Mouse (Mus musculus) spleen, postnatal 4 days (tissue): ENCODE measurements around the gene Tbc1d10a.

Source experiments
- DNase-seq, 2 experiments: peaks; one replicate each; pipeline ENCODE4 v3.0.0; 2022; ENCODE audit warnings: low spot score in 2 of 2

Gene Tbc1d10a

GRCm38 (mm10) chr11:4186486-4187317, at the start of gene Tbc1d10a:
Gene Tbc1d10a (plus strand): TSS chr11:4186789.
- DNase-seq: peak; percentile 98 to 99

- DNase-seq: no peak
Measured at GRCm38 (mm10) chr11:4138964-4139363, 47.6 kb upstream of the Tbc1d10a start.

DNA sequence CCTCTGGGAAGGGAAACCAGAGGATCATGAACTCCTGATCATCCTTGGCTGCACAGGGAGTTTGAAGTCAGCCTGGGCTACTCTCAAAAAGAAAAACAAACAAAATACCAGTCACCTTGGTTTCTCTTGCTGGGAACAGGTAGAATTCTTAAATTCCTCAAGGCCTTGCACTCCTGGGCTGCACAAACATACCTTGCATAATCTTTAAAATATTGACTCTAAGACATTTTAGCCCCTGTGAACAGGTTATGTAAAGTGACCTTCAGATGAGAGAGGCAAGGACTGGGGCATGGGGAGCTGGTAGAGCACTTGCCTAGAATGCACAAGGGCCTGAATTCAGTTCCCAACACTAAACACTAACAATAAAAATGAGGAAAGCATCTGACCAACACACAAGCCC, 45.1 kb upstream of the Tbc1d10a start:
- DNase-seq: no peak

DNA sequence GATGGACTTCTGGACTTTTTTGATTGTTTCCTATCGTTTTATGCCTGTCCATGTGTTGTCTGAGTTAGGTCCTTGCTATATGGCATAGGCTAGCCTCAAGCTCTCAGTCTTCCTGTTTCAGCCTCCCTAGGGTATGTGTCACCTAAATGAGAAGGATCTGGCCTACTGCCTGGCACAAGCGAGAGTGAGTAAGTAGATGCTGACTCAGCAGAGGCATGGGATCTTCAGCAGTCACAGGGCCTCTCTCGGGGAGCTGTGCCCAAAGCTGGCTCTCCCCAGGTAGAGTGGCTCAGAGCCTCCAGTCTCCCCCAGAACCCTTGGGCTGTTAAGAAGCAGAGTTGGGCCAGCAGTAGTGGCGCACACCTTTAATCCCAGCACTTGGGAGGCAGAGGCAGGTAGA, 44.2 kb upstream of the Tbc1d10a start:
- DNase-seq: no peak

DNA sequence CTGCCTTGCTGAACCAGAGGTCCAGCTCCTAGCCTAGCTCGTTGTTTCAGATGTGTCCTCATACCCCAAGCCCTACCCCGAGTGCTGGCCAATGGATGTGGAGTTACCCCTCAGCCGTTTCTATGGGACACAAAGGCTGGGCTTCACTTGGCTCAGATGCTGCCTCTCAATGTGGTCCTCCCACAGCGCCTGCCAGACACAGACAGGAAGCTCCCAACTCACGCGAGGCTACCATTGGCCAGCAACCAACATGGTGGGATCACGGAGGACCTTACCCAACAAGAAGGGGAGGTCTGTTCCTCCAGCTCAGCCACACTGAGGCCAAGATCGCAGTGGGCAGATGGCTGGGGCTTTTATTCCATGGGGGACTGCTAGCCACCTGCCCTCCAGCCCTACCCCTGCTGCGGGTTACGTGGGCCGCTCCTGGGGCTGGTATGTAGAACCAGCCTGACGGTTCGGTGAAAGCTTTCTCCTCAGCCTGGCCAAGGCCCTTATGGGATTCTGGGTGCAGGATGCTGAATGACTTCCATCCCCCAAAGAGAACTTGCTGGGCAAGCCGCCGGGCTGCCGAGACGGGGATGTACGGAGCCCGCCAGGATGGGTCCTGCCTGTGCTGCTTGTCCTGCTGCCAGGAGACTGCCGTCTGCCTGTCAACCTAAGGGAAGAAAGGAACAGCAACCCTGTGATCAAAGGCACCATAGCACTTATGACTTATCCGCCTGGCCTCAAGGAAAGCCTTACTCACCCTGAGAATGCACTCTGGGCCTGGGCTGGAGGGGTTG, 43.1 kb upstream of the Tbc1d10a start:
- DNase-seq: no peak

DNA sequence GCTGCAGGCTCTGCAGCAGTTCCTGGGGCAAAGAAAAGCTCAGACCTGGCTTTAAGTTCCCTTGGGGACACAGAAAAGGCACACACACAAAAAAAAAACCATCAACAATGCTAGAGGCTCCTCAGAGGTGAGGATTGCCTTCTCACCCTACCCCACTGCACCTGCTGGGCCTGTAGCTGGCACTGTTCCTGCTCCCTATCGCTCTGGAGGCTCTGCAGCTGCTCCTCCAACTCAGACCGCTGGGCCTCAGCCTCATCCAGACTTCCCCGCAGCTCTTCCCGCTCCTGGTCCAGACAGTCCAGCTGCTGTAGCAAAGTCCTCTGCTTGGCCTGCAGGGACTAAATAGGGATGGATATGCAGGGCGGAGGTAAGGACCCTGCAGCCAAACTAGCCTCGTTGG, 40.2 kb upstream of the Tbc1d10a start:
- no peak for DNase-seq

- DNase-seq: no peak
Measured at GRCm38 (mm10) chr11:4147098-4147497, 39.5 kb upstream of the Tbc1d10a start.

DNA sequence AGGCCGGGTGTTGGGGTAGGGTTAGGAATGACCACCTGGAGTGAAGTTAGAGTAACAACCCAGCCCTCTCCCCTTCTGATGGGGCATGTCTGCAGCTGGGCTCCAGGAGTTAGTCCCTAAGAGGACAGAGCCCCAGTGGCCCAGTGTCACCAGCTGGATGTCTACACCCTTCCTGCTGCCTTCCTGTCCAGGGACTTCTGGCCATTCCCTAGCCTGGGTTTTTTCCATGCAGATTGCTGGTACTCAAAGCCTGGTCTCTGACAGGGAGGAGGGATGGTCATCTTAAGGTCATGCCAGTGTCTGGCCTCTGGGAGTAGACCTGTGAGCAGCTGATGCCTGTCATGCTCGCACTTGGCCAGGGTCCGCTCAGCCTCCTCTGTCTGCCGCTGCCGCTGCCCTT, 38.5 kb upstream of the Tbc1d10a start:
- no peak for DNase-seq

DNA sequence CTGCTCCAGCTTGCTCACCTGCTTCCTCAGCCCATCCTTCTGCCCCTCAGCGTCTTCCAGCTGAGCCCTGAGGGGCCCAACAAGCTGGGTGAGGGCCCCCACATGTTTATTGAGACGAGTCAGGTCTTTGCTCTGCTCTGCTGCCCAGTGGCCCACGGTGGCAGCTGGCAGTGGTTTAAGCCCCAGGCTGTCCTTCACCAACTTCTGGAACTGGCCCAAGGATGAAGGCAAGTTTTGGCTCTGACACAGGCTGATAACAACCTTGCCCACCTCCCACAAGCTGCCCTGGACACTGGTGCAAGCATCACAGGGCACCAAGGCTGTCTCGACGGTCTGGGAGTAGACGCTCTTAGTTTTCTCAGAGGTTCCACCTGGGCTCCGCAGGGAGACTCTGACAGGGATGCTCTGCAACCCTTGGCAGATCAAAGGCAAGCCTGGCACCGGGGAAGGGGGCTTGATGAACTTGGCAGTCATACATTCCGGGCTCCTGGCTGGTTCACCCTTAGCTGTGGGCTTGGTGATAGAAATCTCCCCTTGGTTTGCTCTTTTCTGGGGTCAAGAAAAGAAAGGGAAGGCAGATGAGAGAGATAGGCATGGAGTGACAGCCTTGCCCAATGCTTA, 37.9 kb upstream of the Tbc1d10a start:
- no peak for DNase-seq

- no peak for DNase-seq
Measured at GRCm38 (mm10) chr11:4149886-4150285, 36.7 kb upstream of the Tbc1d10a start.

DNA sequence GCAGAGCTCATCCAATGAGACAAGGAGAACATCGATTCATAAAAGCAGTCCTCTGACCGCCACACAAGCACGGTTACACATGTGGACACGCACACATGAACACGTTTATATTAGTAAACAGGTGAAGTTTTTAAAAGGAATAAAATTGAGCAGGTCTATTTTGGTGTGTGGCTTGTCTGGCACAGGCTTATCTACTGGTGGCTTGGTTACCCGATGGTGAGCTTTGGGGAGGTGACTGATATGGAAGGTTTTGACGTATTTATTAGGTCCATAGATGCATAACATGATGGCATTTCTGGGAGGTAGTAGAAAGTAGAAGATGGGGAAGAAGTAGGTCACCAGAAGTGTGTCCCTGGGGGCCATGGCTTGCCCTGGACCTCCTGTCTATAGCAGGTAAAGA, 32.9 kb upstream of the Tbc1d10a start:
- no peak for DNase-seq

DNA sequence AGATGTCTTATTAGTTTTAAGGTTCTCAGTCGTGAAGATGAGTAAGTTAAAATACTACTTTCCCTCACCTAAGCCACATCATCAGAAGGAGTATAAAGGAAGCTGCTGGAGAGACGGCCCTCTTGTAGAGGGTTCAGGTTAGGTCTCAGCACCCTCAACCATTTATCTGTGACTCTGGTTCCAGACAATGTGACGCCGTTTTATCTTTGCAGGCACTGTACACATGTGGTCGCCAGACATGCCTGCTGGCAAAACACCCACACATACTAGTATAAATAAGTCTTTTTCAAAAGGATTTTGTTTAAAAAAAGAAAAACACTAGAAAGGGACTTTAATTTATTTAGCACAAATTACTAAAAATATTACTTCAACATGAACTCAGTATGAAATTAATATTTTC, 30.9 kb upstream of the Tbc1d10a start:
- DNase-seq: no peak

GRCm38 (mm10) chr11:4158676-4159075, 27.9 kb upstream of the Tbc1d10a start:
- DNase-seq: no peak

DNA sequence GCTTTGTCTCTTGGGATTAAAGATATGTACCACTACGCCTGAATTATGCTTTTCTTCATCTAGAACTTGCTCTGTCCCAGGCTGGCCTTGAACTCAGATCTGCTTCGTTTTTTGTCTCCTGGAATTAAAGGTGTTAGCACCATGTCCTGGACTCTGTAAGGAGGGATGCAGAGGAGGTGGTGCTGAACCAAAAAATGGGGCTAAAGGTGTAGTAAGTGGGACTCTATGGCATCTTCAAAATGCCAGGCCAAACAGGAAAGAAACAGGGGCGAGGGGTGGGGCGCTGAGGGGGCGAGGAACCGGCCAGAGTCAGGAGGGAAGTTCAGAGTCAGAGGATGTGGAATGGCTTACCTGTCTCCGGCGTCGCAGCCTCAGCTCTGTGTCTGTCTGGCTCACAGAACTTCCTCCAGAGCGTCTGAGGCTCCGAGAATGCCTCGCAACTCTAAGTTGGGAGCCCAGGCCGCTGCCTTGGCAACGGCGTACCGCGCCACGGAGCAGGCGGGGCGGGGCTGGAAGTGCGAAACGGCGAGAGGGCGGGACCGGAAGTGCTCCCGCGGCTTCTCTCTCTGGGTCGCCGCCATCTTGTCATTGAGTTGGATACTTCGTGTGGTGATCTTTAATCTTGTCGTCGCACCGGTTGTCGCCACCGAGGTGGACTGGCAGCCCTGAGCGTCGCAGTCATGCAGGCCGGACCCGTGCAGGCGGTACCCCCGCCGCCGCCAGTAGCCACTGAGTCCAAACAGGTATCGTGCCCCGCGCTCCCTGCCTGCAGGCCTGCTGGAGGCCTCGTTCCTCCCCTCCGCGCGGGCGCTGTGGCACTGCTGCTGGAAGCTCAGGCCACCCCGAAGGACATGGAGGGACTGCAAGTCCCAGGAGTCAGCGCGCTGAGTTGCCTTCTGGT, 26.5 kb upstream of the Tbc1d10a start, which contains the start of the genes Ccdc157 and Sf3a1:
Gene Ccdc157, minus strand, starts transcription at position 486 of the 901 bp plus-strand sequence.
Gene Sf3a1, plus strand, starts transcription at position 543 of the 901 bp plus-strand sequence.
- DNase-seq: peak; percentile 93 to 96

GRCm38 (mm10) chr11:4160758-4161480, 25.7 kb upstream of the Tbc1d10a start:
- no peak for DNase-seq

GRCm38 (mm10) chr11:4164701-4165100, 21.9 kb upstream of the Tbc1d10a start:
- DNase-seq: no peak

GRCm38 (mm10) chr11:4166467-4167090, 20.0 kb upstream of the Tbc1d10a start:
- DNase-seq: no peak

DNA sequence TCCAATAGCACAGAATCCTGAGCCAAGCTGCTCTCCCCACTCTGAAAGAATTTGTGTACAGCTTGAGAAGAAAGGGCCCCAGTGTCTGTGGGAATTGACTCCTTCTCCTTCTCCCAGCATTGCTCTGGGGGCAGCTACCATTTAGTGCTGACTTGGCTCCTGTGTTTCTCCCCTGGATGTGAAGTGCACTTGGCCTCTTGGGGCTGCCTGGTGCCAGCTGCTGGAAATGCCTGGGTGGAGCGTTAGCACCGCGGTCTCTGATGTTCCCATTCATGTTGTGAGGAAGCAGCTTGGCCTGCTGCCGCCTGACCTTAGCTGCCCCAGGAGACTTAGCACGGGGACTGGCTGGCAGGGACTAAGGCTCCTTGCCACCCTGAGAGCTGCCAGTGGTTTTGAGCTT, 12.0 kb upstream of the Tbc1d10a start:
- DNase-seq: no peak

DNA sequence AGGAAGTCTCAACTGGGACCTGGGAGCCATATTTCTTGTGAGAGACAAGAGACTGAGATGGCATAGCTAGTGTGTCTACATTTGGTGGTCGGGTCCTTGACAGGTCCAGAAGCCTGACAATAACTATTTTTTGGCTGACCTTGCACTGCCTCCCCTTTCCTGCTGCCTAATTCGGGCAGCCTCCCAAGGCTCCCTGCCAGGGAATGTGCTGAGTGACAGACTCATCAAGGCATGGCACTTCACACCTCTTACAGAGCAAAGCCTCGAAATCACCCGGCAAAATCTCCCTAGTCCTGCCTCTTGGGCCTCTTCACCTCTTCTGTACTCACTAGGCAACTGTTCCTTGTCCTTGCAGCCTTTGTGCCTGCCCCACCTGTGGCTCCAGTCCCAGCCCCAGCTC, 8.9 kb upstream of the Tbc1d10a start:
- no peak for DNase-seq

DNA sequence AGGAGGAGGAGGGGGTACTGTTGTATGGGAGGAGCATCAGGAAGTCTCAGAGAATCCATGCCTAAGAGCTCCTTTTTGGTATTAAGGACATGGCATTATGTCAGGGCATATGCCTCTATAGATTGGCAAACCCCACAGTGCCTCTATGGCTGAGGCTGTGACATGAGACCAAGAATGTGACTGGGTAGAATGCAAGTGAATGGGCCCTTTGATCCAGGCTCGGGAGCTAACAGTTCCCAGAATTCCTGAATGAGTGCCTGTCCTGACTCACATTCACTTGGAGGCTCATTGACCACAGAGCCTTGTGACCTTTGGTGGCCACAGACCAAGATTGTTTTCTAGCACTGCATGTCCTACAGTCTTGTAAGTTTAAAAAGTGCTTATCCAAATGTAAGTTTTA, 4.5 kb upstream of the Tbc1d10a start:
- DNase-seq: no peak
